Mouse (Mus musculus): ENCODE data around the gene Atp2a2. TPM values are rescaled to one million over a fixed set of nuclear protein-coding genes. Genes with fewer than 3 reads are reported as not detected.

Atp2a2 gene
- polyA plus RNA-seq (2014; fragmentation: Nextera tagmentation; extraction: Ambion mirVana), result 255 and 272 TPM in 2 replicates

GRCm38 (mm10) chr5:122502077-122502941 lies at the start of gene Atp2a2:
Atp2a2 (minus strand) TSS chr5:122502225.
- Histone ChIP-seq H3K27ac (ENCODE audit: low read depth, low read length) (peak within 1 kb of the TSS; percentile 95), H3K4me1 (ENCODE audit: control insufficient read depth, insufficient read depth, low read length) (peaks cover 21% of the 10 kb centered on the region), H3K4me3 (ENCODE audit: low read depth, low read length) (peak within 1 kb of the TSS; percentile 82), H3K9ac (ENCODE audit: low read depth, low read length) (peak within 1 kb of the TSS; percentile 100), H3K36me3 (ENCODE audit: control insufficient read depth, insufficient read depth, low read length) (0 out of 2 replicates have a peak, but pooled peaks cover 3% of the 10 kb centered on the region), H3K27me3 (ENCODE audit: control insufficient read depth, insufficient read depth, low read length) (no peaks in the 10 kb centered on the region), H3K4me2 (peak within 1 kb of the TSS; percentile 94), H3K9me3 (replicated peaks; ENCODE audit: control insufficient read depth, low read length) (peaks cover 3% of the 10 kb centered on the region; the same call in 1 of the 2 replicates)
- peak; percentile 91 for ATAC-seq (replicated peaks; ENCODE audit: insufficient number of reproducible peaks, low FRiP score, low TSS enrichment)
- under 1% methylated on average over 75 of the region's 113 CpGs for WGBS (ENCODE audit: insufficient replicate concordance)

GRCm38 (mm10) chr5:122550460-122550859 lies 48.4 kb upstream of the Atp2a2 start:
- Histone ChIP-seq H3K4me1 (ENCODE audit: control insufficient read depth, insufficient read depth, low read length) (peaks cover 23% of the 10 kb centered on the region), H3K36me3 (ENCODE audit: control insufficient read depth, insufficient read depth, low read length) (no peaks in the 10 kb centered on the region), H3K4me2 (no peak overlapping the region), H3K9me3 (replicated peaks; ENCODE audit: control insufficient read depth, low read length) (no peaks in the 10 kb centered on the region), H3K9ac (ENCODE audit: low read depth, low read length) (no peak overlapping the region), H3K27me3 (ENCODE audit: control insufficient read depth, insufficient read depth, low read length) (no peaks in the 10 kb centered on the region), H3K4me3 (ENCODE audit: low read depth, low read length) (no peak overlapping the region), H3K27ac (ENCODE audit: low read depth, low read length) (no peak overlapping the region)
- ATAC-seq (replicated peaks; ENCODE audit: insufficient number of reproducible peaks, low FRiP score, low TSS enrichment), result no peak
- WGBS (ENCODE audit: insufficient replicate concordance), result 65% methylated on average over 8 of the region's 8 CpGs

GRCm38 (mm10) chr5:122548671-122549070 lies 46.6 kb upstream of the Atp2a2 start:
- Histone ChIP-seq H3K4me3 (ENCODE audit: low read depth, low read length) (no peak overlapping the region), H3K9ac (ENCODE audit: low read depth, low read length) (no peak overlapping the region), H3K4me1 (ENCODE audit: control insufficient read depth, insufficient read depth, low read length) (peaks cover 23% of the 10 kb centered on the region), H3K27ac (ENCODE audit: low read depth, low read length) (peak overlapping the region; percentile 63; the same call in 1 of the 2 replicates), H3K9me3 (replicated peaks; ENCODE audit: control insufficient read depth, low read length) (no peaks in the 10 kb centered on the region), H3K27me3 (ENCODE audit: control insufficient read depth, insufficient read depth, low read length) (no peaks in the 10 kb centered on the region), H3K36me3 (ENCODE audit: control insufficient read depth, insufficient read depth, low read length) (no peaks in the 10 kb centered on the region), H3K4me2 (no peak overlapping the region)
- 65% methylated on average over 6 of the region's 6 CpGs for WGBS (ENCODE audit: insufficient replicate concordance)
- ATAC-seq (replicated peaks; ENCODE audit: insufficient number of reproducible peaks, low FRiP score, low TSS enrichment), result no peak

GRCm38 (mm10) chr5:122547810-122548209 lies 45.8 kb upstream of the Atp2a2 start:
- H3K27ac ChIP-seq (ENCODE audit: low read depth, low read length), result 0 out of 2 replicates have a peak overlapping the region, but pooled peaks have one; percentile 24
- no peak overlapping the region for H3K4me2 ChIP-seq
- H3K27me3 ChIP-seq (ENCODE audit: control insufficient read depth, insufficient read depth, low read length), result no peaks in the 10 kb centered on the region
- WGBS (ENCODE audit: insufficient replicate concordance), result 72% methylated on average over 6 of the region's 6 CpGs
- H3K36me3 ChIP-seq (ENCODE audit: control insufficient read depth, insufficient read depth, low read length), result no peaks in the 10 kb centered on the region
- no peak for ATAC-seq (replicated peaks; ENCODE audit: insufficient number of reproducible peaks, low FRiP score, low TSS enrichment)
- no peaks in the 10 kb centered on the region for H3K9me3 ChIP-seq (replicated peaks; ENCODE audit: control insufficient read depth, low read length)
- no peak overlapping the region for H3K9ac ChIP-seq (ENCODE audit: low read depth, low read length)
- no peak overlapping the region for H3K4me3 ChIP-seq (ENCODE audit: low read depth, low read length)
- peaks cover 27% of the 10 kb centered on the region for H3K4me1 ChIP-seq (ENCODE audit: control insufficient read depth, insufficient read depth, low read length)

- H3K9me3 ChIP-seq (replicated peaks; ENCODE audit: control insufficient read depth, low read length), result no peaks in the 10 kb centered on the region
- H3K27ac ChIP-seq (ENCODE audit: low read depth, low read length), result 0 out of 2 replicates have a peak overlapping the region, but pooled peaks have one; percentile 4
- peak overlapping the region; percentile 11; the same call in 1 of the 2 replicates for H3K9ac ChIP-seq (ENCODE audit: low read depth, low read length)
- WGBS (ENCODE audit: insufficient replicate concordance), result 55% methylated on average over 7 of the region's 7 CpGs
- H3K36me3 ChIP-seq (ENCODE audit: control insufficient read depth, insufficient read depth, low read length), result no peaks in the 10 kb centered on the region
- H3K4me2 ChIP-seq, result no peak overlapping the region
- H3K4me3 ChIP-seq (ENCODE audit: low read depth, low read length), result no peak overlapping the region
- ATAC-seq (replicated peaks; ENCODE audit: insufficient number of reproducible peaks, low FRiP score, low TSS enrichment), result no peak
- H3K4me1 ChIP-seq (ENCODE audit: control insufficient read depth, insufficient read depth, low read length), result peaks cover 27% of the 10 kb centered on the region
- no peaks in the 10 kb centered on the region for H3K27me3 ChIP-seq (ENCODE audit: control insufficient read depth, insufficient read depth, low read length)
Observed at GRCm38 (mm10) chr5:122547251-122547714, 45.3 kb upstream of the Atp2a2 start.

- Histone ChIP-seq H3K27me3 (ENCODE audit: control insufficient read depth, insufficient read depth, low read length) (no peaks in the 10 kb centered on the region), H3K9me3 (replicated peaks; ENCODE audit: control insufficient read depth, low read length) (no peaks in the 10 kb centered on the region), H3K27ac (ENCODE audit: low read depth, low read length) (peak overlapping the region; percentile 84), H3K4me3 (ENCODE audit: low read depth, low read length) (no peak overlapping the region), H3K4me1 (ENCODE audit: control insufficient read depth, insufficient read depth, low read length) (peaks cover 13% of the 10 kb centered on the region), H3K36me3 (ENCODE audit: control insufficient read depth, insufficient read depth, low read length) (no peaks in the 10 kb centered on the region), H3K4me2 (no peak overlapping the region), H3K9ac (ENCODE audit: low read depth, low read length) (no peak overlapping the region)
- 57% methylated on average over 6 of the region's 6 CpGs for WGBS (ENCODE audit: insufficient replicate concordance)
- no peak for ATAC-seq (replicated peaks; ENCODE audit: insufficient number of reproducible peaks, low FRiP score, low TSS enrichment)
Observed at GRCm38 (mm10) chr5:122543392-122543791, 41.4 kb upstream of the Atp2a2 start.

GRCm38 (mm10) chr5:122541871-122542270 lies 39.8 kb upstream of the Atp2a2 start:
- Histone ChIP-seq H3K27me3 (ENCODE audit: control insufficient read depth, insufficient read depth, low read length) (no peaks in the 10 kb centered on the region), H3K9me3 (replicated peaks; ENCODE audit: control insufficient read depth, low read length) (no peaks in the 10 kb centered on the region), H3K36me3 (ENCODE audit: control insufficient read depth, insufficient read depth, low read length) (no peaks in the 10 kb centered on the region), H3K9ac (ENCODE audit: low read depth, low read length) (no peak overlapping the region), H3K4me3 (ENCODE audit: low read depth, low read length) (no peak overlapping the region), H3K4me2 (no peak overlapping the region), H3K4me1 (ENCODE audit: control insufficient read depth, insufficient read depth, low read length) (0 out of 2 replicates have a peak, but pooled peaks cover 4% of the 10 kb centered on the region), H3K27ac (ENCODE audit: low read depth, low read length) (no peak overlapping the region)
- WGBS (ENCODE audit: insufficient replicate concordance), result 83% methylated on average over 8 of the region's 8 CpGs
- no peak for ATAC-seq (replicated peaks; ENCODE audit: insufficient number of reproducible peaks, low FRiP score, low TSS enrichment)

- no peak overlapping the region for H3K4me2 ChIP-seq
- WGBS (ENCODE audit: insufficient replicate concordance), result 89% methylated on average over 11 of the region's 11 CpGs
- ATAC-seq (replicated peaks; ENCODE audit: insufficient number of reproducible peaks, low FRiP score, low TSS enrichment), result no peak
- H3K9me3 ChIP-seq (replicated peaks; ENCODE audit: control insufficient read depth, low read length), result no peaks in the 10 kb centered on the region
- no peak overlapping the region for H3K27ac ChIP-seq (ENCODE audit: low read depth, low read length)
- no peak overlapping the region for H3K4me3 ChIP-seq (ENCODE audit: low read depth, low read length)
- H3K36me3 ChIP-seq (ENCODE audit: control insufficient read depth, insufficient read depth, low read length), result no peaks in the 10 kb centered on the region
- H3K27me3 ChIP-seq (ENCODE audit: control insufficient read depth, insufficient read depth, low read length), result no peaks in the 10 kb centered on the region
- H3K4me1 ChIP-seq (ENCODE audit: control insufficient read depth, insufficient read depth, low read length), result no peaks in the 10 kb centered on the region
- no peak overlapping the region for H3K9ac ChIP-seq (ENCODE audit: low read depth, low read length)
Observed at GRCm38 (mm10) chr5:122538077-122538476, 36.1 kb upstream of the Atp2a2 start.

All from heart, embryonic 11.5 days (tissue).